Mouse (Mus musculus): ENCODE data around the gene Ssh2. TPM values are rescaled to one million over a fixed set of nuclear protein-coding genes. Genes with fewer than 3 reads are reported as not detected.

Ssh2 gene
- polyA plus RNA-seq, 1 experiment from 2014 or later = 12.1 TPM

DNA sequence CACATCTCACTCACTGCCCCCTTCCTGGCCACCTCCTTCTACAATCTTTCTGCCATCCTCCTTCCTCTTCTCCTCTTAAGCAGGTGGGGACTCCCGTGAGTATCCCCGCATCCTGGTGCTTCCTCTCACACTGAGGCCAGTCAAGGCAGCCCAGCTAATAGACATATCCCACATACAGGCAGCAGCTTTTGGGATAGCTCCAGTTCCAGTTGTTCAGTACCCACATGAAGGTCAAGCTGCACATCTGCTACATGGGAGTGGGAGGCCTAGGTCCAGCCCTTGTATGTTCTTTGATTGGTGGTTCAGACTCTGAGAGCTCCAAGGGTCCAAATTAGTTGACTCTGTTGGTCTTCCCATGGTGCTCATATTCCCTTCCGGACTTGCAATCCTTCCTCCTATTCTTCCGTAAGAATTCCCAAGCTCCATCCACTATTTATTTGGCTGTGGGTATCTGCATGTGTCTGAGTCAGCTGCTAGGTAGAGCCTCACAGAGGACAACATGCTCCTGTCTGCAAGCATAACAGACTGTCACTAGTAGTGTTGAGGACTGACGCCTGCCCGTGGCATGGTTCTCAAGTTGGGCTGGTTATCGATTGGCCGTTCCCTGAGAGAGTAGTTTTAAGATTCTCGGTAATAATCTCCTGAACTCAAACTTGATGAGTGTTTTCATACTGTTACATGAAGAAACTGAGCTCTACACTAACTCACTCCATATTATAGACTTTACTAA lies 151.6 kb downstream of the Ssh2 start:
- Histone ChIP-seq H3K4me2 (no peak overlapping the region), H3K9me3 (ENCODE audit: control insufficient read depth, low read length) (no peaks in the 10 kb centered on the region), H3K4me3 (ENCODE audit: low read depth, low read length) (no peak overlapping the region), H3K4me1 (replicated peaks; ENCODE audit: control insufficient read depth, insufficient read depth, low read length) (peaks cover 30% of the 10 kb centered on the region), H3K9ac (ENCODE audit: low read depth, low read length) (no peak overlapping the region), H3K27ac (ENCODE audit: low read depth, low read length) (no peak overlapping the region), H3K36me3 (ENCODE audit: control insufficient read depth, insufficient read depth, low read length) (no peaks in the 10 kb centered on the region), H3K27me3 (replicated peaks; ENCODE audit: control insufficient read depth, insufficient read depth, low read length) (no peaks in the 10 kb centered on the region)
- ATAC-seq (replicated peaks; ENCODE audit: low FRiP score) (no peak), DNase-seq (ENCODE audit: low spot score) (no peak)
- WGBS = 92% methylated on average over 9 of the region's 9 CpGs

DNA sequence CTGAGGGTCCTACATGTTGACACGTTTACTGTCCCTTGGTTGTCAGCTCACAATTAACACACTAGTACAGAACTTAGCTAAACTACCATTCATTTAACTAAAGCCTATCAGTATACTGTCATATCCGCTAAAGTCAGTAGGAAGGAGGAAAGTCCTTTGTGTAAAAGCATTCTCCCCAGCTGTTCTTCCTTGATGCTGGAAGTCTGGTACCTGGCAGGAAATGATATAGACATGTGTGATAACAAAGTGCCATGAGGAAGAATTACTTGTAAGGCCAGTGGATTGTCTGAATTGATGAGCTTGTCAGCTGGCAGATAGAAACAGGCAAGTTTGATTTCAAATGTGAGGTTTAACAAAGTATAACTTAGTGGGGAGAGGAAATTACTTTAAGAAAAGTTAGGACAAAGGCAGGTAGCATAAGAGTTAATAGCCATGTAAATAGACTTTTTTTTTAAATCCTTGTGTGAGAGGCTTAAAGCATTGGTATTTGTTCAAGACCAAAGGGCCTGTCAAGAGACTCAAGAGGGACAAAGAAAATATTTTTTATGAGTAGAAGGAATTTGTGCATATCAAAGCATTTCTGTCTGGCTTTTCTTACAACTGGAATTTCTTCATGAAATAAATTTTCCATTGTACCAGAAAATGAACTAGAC lies 153.2 kb downstream of the Ssh2 start:
- Histone ChIP-seq H3K9me3 (ENCODE audit: control insufficient read depth, low read length) (no peaks in the 10 kb centered on the region), H3K4me2 (no peak overlapping the region), H3K27me3 (replicated peaks; ENCODE audit: control insufficient read depth, insufficient read depth, low read length) (no peaks in the 10 kb centered on the region), H3K4me1 (replicated peaks; ENCODE audit: control insufficient read depth, insufficient read depth, low read length) (peaks cover 32% of the 10 kb centered on the region), H3K4me3 (ENCODE audit: low read depth, low read length) (no peak overlapping the region), H3K9ac (ENCODE audit: low read depth, low read length) (no peak overlapping the region), H3K36me3 (ENCODE audit: control insufficient read depth, insufficient read depth, low read length) (no peaks in the 10 kb centered on the region), H3K27ac (ENCODE audit: low read depth, low read length) (no peak overlapping the region; the same call in 1 of the 2 replicates)
- no peak for DNase-seq (ENCODE audit: low spot score)
- 33% methylated on average over 2 of the region's 2 CpGs for WGBS
- ATAC-seq (replicated peaks; ENCODE audit: low FRiP score) = no peak

- ATAC-seq (replicated peaks; ENCODE audit: low FRiP score) (0 out of 2 replicates have a peak, but pooled peaks have one; percentile 41), DNase-seq (ENCODE audit: low spot score) (no peak)
- Histone ChIP-seq H3K27me3 (replicated peaks; ENCODE audit: control insufficient read depth, insufficient read depth, low read length) (no peaks in the 10 kb centered on the region), H3K4me1 (replicated peaks; ENCODE audit: control insufficient read depth, insufficient read depth, low read length) (peaks cover 32% of the 10 kb centered on the region), H3K36me3 (ENCODE audit: control insufficient read depth, insufficient read depth, low read length) (no peaks in the 10 kb centered on the region), H3K9ac (ENCODE audit: low read depth, low read length) (no peak overlapping the region), H3K9me3 (ENCODE audit: control insufficient read depth, low read length) (no peaks in the 10 kb centered on the region), H3K27ac (ENCODE audit: low read depth, low read length) (peak overlapping the region; percentile 15; the same call in 1 of the 2 replicates), H3K4me3 (ENCODE audit: low read depth, low read length) (no peak overlapping the region), H3K4me2 (no peak overlapping the region)
- 38% methylated on average over 2 of the region's 2 CpGs for WGBS
Observed at GRCm38 (mm10) chr11:77369841-77370191, 153.7 kb downstream of the Ssh2 start.

- H3K36me3 ChIP-seq (ENCODE audit: control insufficient read depth, insufficient read depth, low read length) = no peaks in the 10 kb centered on the region
- H3K27ac ChIP-seq (ENCODE audit: low read depth, low read length) = 0 out of 2 replicates have a peak overlapping the region, but pooled peaks have one; percentile 45
- peak overlapping the region; percentile 33 for H3K4me2 ChIP-seq
- H3K4me1 ChIP-seq (replicated peaks; ENCODE audit: control insufficient read depth, insufficient read depth, low read length) = peaks cover 32% of the 10 kb centered on the region
- no peak overlapping the region for H3K4me3 ChIP-seq (ENCODE audit: low read depth, low read length)
- no peak overlapping the region for H3K9ac ChIP-seq (ENCODE audit: low read depth, low read length)
- no peaks in the 10 kb centered on the region for H3K9me3 ChIP-seq (ENCODE audit: control insufficient read depth, low read length)
- no peak for ATAC-seq (replicated peaks; ENCODE audit: low FRiP score)
- no peaks in the 10 kb centered on the region for H3K27me3 ChIP-seq (replicated peaks; ENCODE audit: control insufficient read depth, insufficient read depth, low read length)
- no peak for DNase-seq (ENCODE audit: low spot score)
- WGBS = 48% methylated on average over 3 of the region's 3 CpGs
Observed at GRCm38 (mm10) chr11:77371088-77371487, 155.0 kb downstream of the Ssh2 start.

- H3K9me3 ChIP-seq (ENCODE audit: control insufficient read depth, low read length) = no peaks in the 10 kb centered on the region
- peaks cover 32% of the 10 kb centered on the region for H3K4me1 ChIP-seq (replicated peaks; ENCODE audit: control insufficient read depth, insufficient read depth, low read length)
- H3K27ac ChIP-seq (ENCODE audit: low read depth, low read length) = peak overlapping the region; percentile 21; the same call in 1 of the 2 replicates
- no peak overlapping the region for H3K4me3 ChIP-seq (ENCODE audit: low read depth, low read length)
- DNase-seq (ENCODE audit: low spot score) (no peak), ATAC-seq (replicated peaks; ENCODE audit: low FRiP score) (no peak)
- H3K4me2 ChIP-seq = no peak overlapping the region
- no peaks in the 10 kb centered on the region for H3K27me3 ChIP-seq (replicated peaks; ENCODE audit: control insufficient read depth, insufficient read depth, low read length)
- H3K9ac ChIP-seq (ENCODE audit: low read depth, low read length) = no peak overlapping the region
- no peaks in the 10 kb centered on the region for H3K36me3 ChIP-seq (ENCODE audit: control insufficient read depth, insufficient read depth, low read length)
Observed at GRCm38 (mm10) chr11:77371696-77372095, 155.6 kb downstream of the Ssh2 start.

DNA sequence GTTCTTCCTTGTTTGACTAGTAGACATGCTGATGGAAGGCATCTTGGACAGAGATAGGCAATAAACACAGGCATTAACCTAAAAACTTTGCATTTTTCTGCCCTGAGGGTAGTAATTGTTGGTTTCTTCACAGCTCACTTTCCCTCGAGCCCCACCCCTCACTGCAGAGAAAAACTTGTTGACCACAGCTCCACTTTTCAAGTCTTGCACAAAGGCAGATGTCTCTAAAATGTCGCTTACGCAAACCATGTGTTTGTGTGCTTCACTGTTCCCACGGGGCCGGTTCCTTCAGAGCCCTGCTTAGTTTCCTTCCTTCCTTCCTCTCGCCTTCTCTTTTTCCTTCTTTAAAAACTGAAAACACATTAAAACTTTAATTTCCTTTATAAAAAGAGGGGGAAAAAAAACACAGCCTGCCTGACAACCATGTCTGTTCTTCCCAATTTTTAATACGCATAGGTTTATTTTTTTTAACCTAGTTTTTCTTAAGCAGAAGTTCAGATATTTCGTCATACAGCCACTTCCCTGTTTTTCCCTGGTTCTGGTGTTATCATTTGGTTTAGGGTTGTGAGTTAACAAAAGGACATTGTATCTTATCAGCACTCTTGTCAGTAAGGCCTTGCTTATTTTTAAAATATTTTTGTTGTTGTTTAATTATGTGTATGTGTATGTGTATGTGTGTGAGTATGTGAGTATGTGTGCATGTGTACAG lies 156.3 kb downstream of the Ssh2 start:
- Histone ChIP-seq H3K36me3 (ENCODE audit: control insufficient read depth, insufficient read depth, low read length) (no peaks in the 10 kb centered on the region), H3K9me3 (ENCODE audit: control insufficient read depth, low read length) (no peaks in the 10 kb centered on the region), H3K27ac (ENCODE audit: low read depth, low read length) (peak overlapping the region; percentile 21; the same call in 1 of the 2 replicates), H3K4me2 (peak overlapping the region; percentile 36), H3K27me3 (replicated peaks; ENCODE audit: control insufficient read depth, insufficient read depth, low read length) (no peaks in the 10 kb centered on the region), H3K4me3 (ENCODE audit: low read depth, low read length) (no peak overlapping the region), H3K9ac (ENCODE audit: low read depth, low read length) (peak overlapping the region; percentile 23; the same call in 1 of the 2 replicates), H3K4me1 (replicated peaks; ENCODE audit: control insufficient read depth, insufficient read depth, low read length) (peaks cover 32% of the 10 kb centered on the region)
- ATAC-seq (replicated peaks; ENCODE audit: low FRiP score) (no peak), DNase-seq (ENCODE audit: low spot score) (no peak)
- 29% methylated on average over 8 of the region's 8 CpGs for WGBS

GRCm38 (mm10) chr11:77378622-77379021 lies 162.5 kb downstream of the Ssh2 start:
- Histone ChIP-seq H3K4me2 (no peak overlapping the region), H3K4me1 (replicated peaks; ENCODE audit: control insufficient read depth, insufficient read depth, low read length) (0 out of 2 replicates have a peak, but pooled peaks cover 2% of the 10 kb centered on the region), H3K36me3 (ENCODE audit: control insufficient read depth, insufficient read depth, low read length) (no peaks in the 10 kb centered on the region), H3K9me3 (ENCODE audit: control insufficient read depth, low read length) (no peaks in the 10 kb centered on the region), H3K27me3 (replicated peaks; ENCODE audit: control insufficient read depth, insufficient read depth, low read length) (no peaks in the 10 kb centered on the region), H3K27ac (ENCODE audit: low read depth, low read length) (no peak overlapping the region), H3K9ac (ENCODE audit: low read depth, low read length) (no peak overlapping the region), H3K4me3 (ENCODE audit: low read depth, low read length) (no peak overlapping the region)
- WGBS = 89% methylated on average over 2 of the region's 2 CpGs
- ATAC-seq (replicated peaks; ENCODE audit: low FRiP score) = no peak
- DNase-seq (ENCODE audit: low spot score) = no peak

- H3K36me3 ChIP-seq (ENCODE audit: control insufficient read depth, insufficient read depth, low read length) = no peaks in the 10 kb centered on the region
- H3K27ac ChIP-seq (ENCODE audit: low read depth, low read length) = no peak overlapping the region
- H3K4me2 ChIP-seq = no peak overlapping the region
- H3K4me3 ChIP-seq (ENCODE audit: low read depth, low read length) = no peak overlapping the region
- 83% methylated on average over 3 of the region's 3 CpGs for WGBS
- peaks cover 13% of the 10 kb centered on the region; the same call in 1 of the 2 replicates for H3K4me1 ChIP-seq (replicated peaks; ENCODE audit: control insufficient read depth, insufficient read depth, low read length)
- no peak for ATAC-seq (replicated peaks; ENCODE audit: low FRiP score)
- no peaks in the 10 kb centered on the region for H3K27me3 ChIP-seq (replicated peaks; ENCODE audit: control insufficient read depth, insufficient read depth, low read length)
- no peak overlapping the region for H3K9ac ChIP-seq (ENCODE audit: low read depth, low read length)
- H3K9me3 ChIP-seq (ENCODE audit: control insufficient read depth, low read length) = no peaks in the 10 kb centered on the region
- DNase-seq (ENCODE audit: low spot score) = no peak
Observed at GRCm38 (mm10) chr11:77381174-77381573, 165.1 kb downstream of the Ssh2 start.

Data from liver, embryonic 11.5 days (tissue).